Mouse (Mus musculus) myocyte (in vitro differentiated cells): ENCODE measurements around the gene Tmco1. TPM values are rescaled to one million over a fixed set of nuclear protein-coding genes. Genes with fewer than 3 reads are reported as not detected.
"Not testable (repeated sequence)": the region's sequence is repeated elsewhere in the genome, so short reads cannot be mapped to it uniquely, and the experiment has no call there.

Experiments
- H3K27me3 ChIP-seq: one replicate; pipeline ENCODE4 v1.6.1; 2011; ENCODE audit not compliant: control insufficient read depth, insufficient read depth, insufficient read length
- H3K36me3 ChIP-seq: one replicate; pipeline ENCODE4 v1.6.1; 2011; ENCODE audit not compliant: control insufficient read depth, insufficient read depth
- H3K4me2 ChIP-seq: one replicate; pipeline ENCODE4 v1.6.1; 2011; ENCODE audit warnings: low read depth, control low read depth
- H3K4me3 ChIP-seq: one replicate; pipeline ENCODE4 v1.5.1; 2011; ENCODE audit warnings: mild to moderate bottlenecking, control low read depth, moderate library complexity
- H3K79me2 ChIP-seq: one replicate; pipeline ENCODE4 v1.6.1; 2011; ENCODE audit not compliant: control insufficient read depth, insufficient read depth
- H3ac ChIP-seq: one replicate; pipeline ENCODE4 v1.6.1; 2011; ENCODE audit not compliant: control insufficient read depth, insufficient read length
- CEBPB ChIP-seq: IDR thresholded peaks from 2 replicates; pipeline ENCODE4 v1.6.1; 2011; ENCODE audit warnings: mild to moderate bottlenecking, moderate library complexity; ENCODE audit not compliant: poor library complexity, insufficient read depth, severe bottlenecking
- E2F4 ChIP-seq: IDR thresholded peaks from one replicate; pipeline ENCODE4 v1.6.1; 2011; ENCODE audit warnings: mild to moderate bottlenecking, control low read depth, moderate library complexity; ENCODE audit not compliant: insufficient read depth
- MAX ChIP-seq: IDR thresholded peaks from one replicate; pipeline ENCODE4 v1.6.1; 2011; ENCODE audit warnings: low read depth, mild to moderate bottlenecking, control low read depth
- MYOD1 ChIP-seq, 3 experiments: IDR thresholded peaks; one replicate each; pipeline ENCODE4 v1.6.1; 2011; ENCODE audit warnings: control low read depth in 2 of 3, low read depth in 2 of 3, mild to moderate bottlenecking in 2 of 3, moderate library complexity in 1 of 3; ENCODE audit not compliant: insufficient read length in 2 of 3, control insufficient read depth in 1 of 3
- MYOG ChIP-seq, 3 experiments: IDR thresholded peaks; one replicate each; pipeline ENCODE4 v1.6.1; 2011; ENCODE audit warnings: control low read depth in 2 of 3, low read depth in 2 of 3, mild to moderate bottlenecking in 2 of 3; ENCODE audit not compliant: insufficient read length in 2 of 3, control insufficient read depth in 1 of 3, insufficient read depth in 1 of 3
- POLR2A ChIP-seq: IDR thresholded peaks from one replicate; pipeline ENCODE4 v1.6.1; 2011; ENCODE audit warnings: low read depth, mild to moderate bottlenecking, control low read depth, moderate library complexity; ENCODE audit not compliant: insufficient read length
- POLR2AphosphoS2 ChIP-seq: IDR thresholded peaks from one replicate; pipeline ENCODE4 v1.6.1; 2011; ENCODE audit warnings: low read depth, control low read depth; ENCODE audit not compliant: insufficient read length
- REST ChIP-seq: IDR thresholded peaks from one replicate; pipeline ENCODE4 v1.6.1; 2011; ENCODE audit warnings: mild to moderate bottlenecking, control low read depth, moderate library complexity; ENCODE audit not compliant: insufficient read depth, insufficient read length
- SRF ChIP-seq: IDR thresholded peaks from one replicate; pipeline ENCODE4 v1.6.1; 2011; ENCODE audit warnings: low read depth; ENCODE audit not compliant: control insufficient read depth, insufficient read length
- TCF12 ChIP-seq: IDR thresholded peaks from one replicate; pipeline ENCODE4 v1.6.1; 2011; ENCODE audit warnings: mild to moderate bottlenecking, control low read depth; ENCODE audit not compliant: poor library complexity, insufficient read depth, severe bottlenecking
- TCF3 ChIP-seq: IDR thresholded peaks from one replicate; pipeline ENCODE4 v1.6.1; 2011; ENCODE audit warnings: low read depth, control low read depth; ENCODE audit not compliant: insufficient read length
- USF1 ChIP-seq: IDR thresholded peaks from one replicate; pipeline ENCODE4 v1.6.1; 2011; ENCODE audit warnings: low read depth, mild to moderate bottlenecking, control low read depth, moderate library complexity
- polyA plus RNA-seq: library from polyadenylated mRNA; unstranded; fragments of >200 nt; fragmentation: generic; extraction: Trizol; gene quantifications from one replicate; pipeline ENCODE4 v1.2.1, GENCODE M21; 2012; ENCODE audit warnings: missing spikeins

Gene Tmco1
- polyA plus RNA-seq, 1 experiment: 57.2 TPM

- Histone ChIP-seq H3K36me3 (no peaks in the 10 kb centered on the region), H3K4me2 (peak overlapping the region; percentile 71), H3K27me3 (no peaks in the 10 kb centered on the region), H3ac (no peak overlapping the region), H3K79me2 (no peaks in the 10 kb centered on the region), H3K4me3 (peak overlapping the region; percentile 18)
- no peak for TF ChIP-seq E2F4
- TF ChIP-seq MYOD1 (IDR thresholded peaks at IDR 0.05; ENCODE audit: control insufficient read depth in 1 of 3, insufficient read length in 2 of 3, low read depth in 2 of 3): no peak
- no peak for TF ChIP-seq POLR2A
- TF ChIP-seq REST: no peak
- TF ChIP-seq SRF: no peak
- TF ChIP-seq CEBPB: no peak
- no peak for TF ChIP-seq MYOG (IDR thresholded peaks at IDR 0.05; ENCODE audit: control insufficient read depth in 1 of 3, insufficient read depth in 1 of 3, insufficient read length in 2 of 3, low read depth in 2 of 3)
- TF ChIP-seq POLR2AphosphoS2: no peak
- TF ChIP-seq TCF3: no peak
Measured at GRCm38 (mm10) chr1:167340910-167341528, 32.8 kb downstream of the Tmco1 start.

GRCm38 (mm10) chr1:167342831-167343230 is 34.7 kb downstream of the Tmco1 start:
- no peaks in the 10 kb centered on the region for H3K27me3 ChIP-seq
- no peak overlapping the region for H3K4me2 ChIP-seq
- TF ChIP-seq MYOD1 (IDR thresholded peaks at IDR 0.05; ENCODE audit: control insufficient read depth in 1 of 3, insufficient read length in 2 of 3, low read depth in 2 of 3): no peak
- no peak for TF ChIP-seq TCF3
- TF ChIP-seq E2F4: no peak
- TF ChIP-seq CEBPB: no peak
- no peak for TF ChIP-seq MYOG (IDR thresholded peaks at IDR 0.05; ENCODE audit: control insufficient read depth in 1 of 3, insufficient read depth in 1 of 3, insufficient read length in 2 of 3, low read depth in 2 of 3)
- H3K36me3 ChIP-seq: no peaks in the 10 kb centered on the region
- H3K79me2 ChIP-seq: no peaks in the 10 kb centered on the region
- no peak overlapping the region for H3K4me3 ChIP-seq
- H3ac ChIP-seq: no peak overlapping the region

- H3K79me2 ChIP-seq, H3K36me3 ChIP-seq, H3K4me2 ChIP-seq, H3K27me3 ChIP-seq, H3ac ChIP-seq, H3K4me3 ChIP-seq: not testable (repeated sequence)
Measured at GRCm38 (mm10) chr1:167345994-167346520, 37.9 kb downstream of the Tmco1 start.

- Histone ChIP-seq H3K4me3 (peak overlapping the region; percentile 67), H3K4me2 (peak overlapping the region; percentile 78)
- not testable (repeated sequence) for H3K27me3 ChIP-seq, H3K79me2 ChIP-seq, H3K36me3 ChIP-seq, H3ac ChIP-seq
Measured at GRCm38 (mm10) chr1:167349206-167349605, 41.0 kb downstream of the Tmco1 start.

- Histone ChIP-seq H3K4me3 (peak within 1 kb of the TSS; percentile 67), H3ac (peak within 1 kb of the TSS; percentile 26), H3K27me3 (no peaks in the 10 kb centered on the region), H3K36me3 (peaks cover 4% of the 10 kb centered on the region), H3K4me2 (peak within 1 kb of the TSS; percentile 78), H3K79me2 (no peaks in the 10 kb centered on the region)
- TF ChIP-seq POLR2A: peak; percentile 78
- TF ChIP-seq MYOG (IDR thresholded peaks at IDR 0.05; ENCODE audit: control insufficient read depth in 1 of 3, insufficient read depth in 1 of 3, insufficient read length in 2 of 3, low read depth in 2 of 3): no peak
Measured at GRCm38 (mm10) chr1:167349815-167350596, 41.8 kb downstream of the Tmco1 start, which contains the start of gene Aldh9a1. TSS of gene Aldh9a1 (plus strand) at chr1:167349991.

- Histone ChIP-seq H3K36me3 (peaks cover 4% of the 10 kb centered on the region), H3ac (peak overlapping the region; percentile 26), H3K4me3 (peak overlapping the region; percentile 67), H3K4me2 (peak overlapping the region; percentile 78), H3K27me3 (no peaks in the 10 kb centered on the region), H3K79me2 (no peaks in the 10 kb centered on the region)
- TF ChIP-seq USF1 (no peak), MYOD1 (IDR thresholded peaks at IDR 0.05; ENCODE audit: control insufficient read depth in 1 of 3, insufficient read length in 2 of 3, low read depth in 2 of 3) (no peak), TCF3 (no peak), POLR2A (no peak), E2F4 (no peak), SRF (no peak), MYOG (IDR thresholded peaks at IDR 0.05; ENCODE audit: control insufficient read depth in 1 of 3, insufficient read depth in 1 of 3, insufficient read length in 2 of 3, low read depth in 2 of 3) (no peak), POLR2AphosphoS2 (no peak), TCF12 (no peak), MAX (no peak), REST (no peak), CEBPB (no peak)
Measured at GRCm38 (mm10) chr1:167350597-167351415, 42.6 kb downstream of the Tmco1 start.
